Mouse (Mus musculus) midbrain, embryonic 13.5 days (tissue): Measurements from ENCODE around the gene Rpl28. TPM values are rescaled to one million over a fixed set of nuclear protein-coding genes. Genes with fewer than 3 reads are reported as not detected.
A peak's percentile ranks its signal among the peaks of the same experiment; 100 is the strongest.

ENCODE experiments used
- ATAC-seq: fragments of 200-750 bp; cut with Nextera tagmentation; 2 replicates; pipeline ENCODE4 v1.8.0; 2017; ENCODE audit warnings: mild to moderate bottlenecking, moderate TSS enrichment, moderate library complexity
- H3K27ac ChIP-seq: fragments of 300-500 bp; sonication (generic); 2 replicates; pipeline ENCODE4 v1.5.1; 2015; ENCODE audit warnings: inconsistent platforms, mild to moderate bottlenecking, moderate library complexity
- H3K27me3 ChIP-seq: fragments of 300-500 bp; sonication (generic); 2 replicates; pipeline ENCODE4 v1.6.1; 2015; ENCODE audit warnings: mild to moderate bottlenecking, inconsistent platforms
- H3K36me3 ChIP-seq: fragments of 300-500 bp; sonication (generic); 2 replicates; pipeline ENCODE4 v1.6.1; 2015; ENCODE audit warnings: mild to moderate bottlenecking, inconsistent platforms
- H3K4me1 ChIP-seq: fragments of 300-500 bp; sonication (generic); replicated peaks from 2 replicates; pipeline ENCODE4 v1.6.1; 2015; ENCODE audit warnings: inconsistent platforms
- H3K4me2 ChIP-seq: fragments of 300-500 bp; sonication (generic); replicated peaks from 2 replicates; pipeline ENCODE4 v1.6.1; 2015; ENCODE audit warnings: moderate library complexity, mild to moderate bottlenecking, inconsistent platforms
- H3K4me3 ChIP-seq: fragments of 300-500 bp; sonication (generic); replicated peaks from 2 replicates; pipeline ENCODE4 v1.5.1; 2015; ENCODE audit warnings: mild to moderate bottlenecking, inconsistent platforms
- H3K9ac ChIP-seq: fragments of 300-500 bp; sonication (generic); replicated peaks from 2 replicates; pipeline ENCODE4 v1.6.1; 2015; ENCODE audit warnings: mild to moderate bottlenecking, inconsistent platforms
- H3K9me3 ChIP-seq: fragments of 300-500 bp; sonication (generic); 2 replicates; pipeline ENCODE4 v1.6.1; 2016; ENCODE audit warnings: mild to moderate bottlenecking, inconsistent platforms
- whole genome bisulfite sequencing: fragments of 180-500 bp; shearing (Covaris S2); methylation state at CpG from one replicate; pipeline ENCODE4 v1.1.7; 2015; 5-methylcytosine and 5-hydroxymethylcytosine counted together
- polyA plus RNA-seq: library from polyadenylated mRNA; unstranded; fragments of >200 nt; fragmentation: Nextera tagmentation; extraction: Ambion mirVana; gene quantifications from 2 replicates; pipeline ENCODE4 v1.2.1, GENCODE M21; 2015

Rpl28 gene
- polyA plus RNA-seq, 1 experiment from 2014 or later: 265 TPM

DNA sequence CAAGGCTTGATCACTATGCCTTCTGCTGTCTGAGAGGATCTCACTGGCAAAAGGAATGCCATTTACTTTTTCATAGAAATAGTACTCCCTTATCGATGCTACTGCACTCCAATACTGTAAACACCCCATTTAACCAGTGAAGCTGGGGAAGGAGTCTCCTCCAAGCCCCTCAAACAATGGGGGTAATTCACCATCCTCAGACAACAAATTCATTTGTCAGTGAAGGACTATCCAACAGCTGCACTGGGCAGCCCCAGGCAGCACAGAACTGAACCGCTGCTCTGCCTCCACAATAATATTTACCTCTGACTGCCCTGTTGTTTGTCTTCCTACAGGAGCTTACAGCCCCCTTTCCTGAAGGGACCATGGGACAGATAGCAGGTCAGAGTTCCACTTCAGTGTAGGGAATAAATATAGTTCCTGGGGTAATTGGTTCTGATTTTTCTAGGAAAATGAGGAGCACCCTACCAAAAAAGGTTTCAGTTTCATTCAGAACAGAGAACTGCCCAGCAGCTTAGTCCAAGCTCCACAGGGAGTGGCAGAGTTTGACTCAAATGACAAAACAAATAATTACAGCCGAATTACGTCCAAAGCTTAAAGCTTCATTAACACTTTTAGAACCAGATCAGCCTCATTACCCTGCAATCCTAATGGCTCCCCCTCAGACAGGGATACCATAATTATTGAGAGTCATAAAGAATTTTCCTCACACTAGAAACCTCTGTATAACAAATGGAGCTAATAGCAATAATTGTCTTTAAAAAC lies 27.5 kb upstream of the Rpl28 start:
- Histone ChIP-seq H3K36me3 (no peaks in the 10 kb centered on the region), H3K4me1 (no peaks in the 10 kb centered on the region), H3K27ac (no peak overlapping the region), H3K27me3 (no peaks in the 10 kb centered on the region), H3K9ac (no peak overlapping the region), H3K4me2 (no peak overlapping the region), H3K4me3 (no peak overlapping the region), H3K9me3 (no peaks in the 10 kb centered on the region)
- 18% methylated on average over 4 of the region's 4 CpGs for WGBS
- no peak for ATAC-seq

DNA sequence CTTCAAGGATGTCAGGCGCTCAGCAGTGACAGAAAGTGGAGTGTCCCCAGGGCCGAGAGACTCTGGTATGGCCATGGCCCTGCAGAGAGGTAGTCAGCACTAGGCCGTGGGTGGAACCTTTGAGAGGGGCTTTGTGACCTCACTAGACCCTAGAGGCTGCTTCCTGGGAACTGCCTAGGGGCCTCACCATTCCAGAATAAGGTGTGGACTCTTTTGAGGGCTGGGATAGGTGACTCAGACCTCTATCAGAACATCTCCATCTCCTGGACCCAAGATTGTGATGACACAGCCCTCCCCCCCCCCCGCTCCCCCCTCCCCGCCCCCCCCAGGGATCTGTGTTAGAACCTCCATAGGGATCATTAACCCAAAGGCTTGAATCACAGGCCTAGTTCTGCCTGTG lies 21.5 kb upstream of the Rpl28 start, which contains the start of gene Fam71e2:
TSS of gene Fam71e2 (minus strand) at position 101 of the 400 bp plus-strand sequence.
- WGBS: 73% methylated on average over 5 of the region's 5 CpGs
- no peak within 1 kb of the TSS for H3K4me2 ChIP-seq
- no peak for ATAC-seq
- peaks cover 16% of the 10 kb centered on the region for H3K27me3 ChIP-seq
- H3K36me3 ChIP-seq: no peaks in the 10 kb centered on the region
- no peaks in the 10 kb centered on the region for H3K4me1 ChIP-seq
- no peak within 1 kb of the TSS for H3K4me3 ChIP-seq
- H3K27ac ChIP-seq: no peak within 1 kb of the TSS
- no peaks in the 10 kb centered on the region for H3K9me3 ChIP-seq
- H3K9ac ChIP-seq: no peak within 1 kb of the TSS

DNA sequence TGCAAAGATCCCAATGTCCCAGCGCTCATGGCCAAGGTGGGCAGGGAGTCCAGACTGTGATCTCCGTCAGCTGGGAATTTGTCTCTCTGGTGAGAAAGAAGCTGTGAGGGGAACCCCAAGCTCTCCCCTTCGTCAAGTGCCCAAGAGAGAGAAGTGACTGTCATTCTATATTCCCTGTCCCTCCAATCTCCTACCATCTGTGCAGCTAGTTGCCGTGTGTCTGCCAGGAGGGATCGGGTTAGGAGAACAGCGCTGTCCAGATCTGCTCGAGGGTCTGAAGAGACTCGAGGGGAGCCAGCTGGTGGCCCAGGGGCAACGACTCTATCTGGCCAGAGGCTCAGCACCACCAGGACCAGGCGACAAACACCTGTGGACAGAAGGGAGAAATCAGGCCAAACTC lies 16.5 kb upstream of the Rpl28 start:
- Histone ChIP-seq H3K27me3 (peaks cover 63% of the 10 kb centered on the region), H3K9ac (no peak overlapping the region), H3K27ac (no peak overlapping the region), H3K4me2 (no peak overlapping the region), H3K4me1 (peaks cover 9% of the 10 kb centered on the region), H3K9me3 (no peaks in the 10 kb centered on the region), H3K4me3 (no peak overlapping the region), H3K36me3 (no peaks in the 10 kb centered on the region)
- ATAC-seq: no peak
- WGBS: 53% methylated on average over 10 of the region's 10 CpGs

DNA sequence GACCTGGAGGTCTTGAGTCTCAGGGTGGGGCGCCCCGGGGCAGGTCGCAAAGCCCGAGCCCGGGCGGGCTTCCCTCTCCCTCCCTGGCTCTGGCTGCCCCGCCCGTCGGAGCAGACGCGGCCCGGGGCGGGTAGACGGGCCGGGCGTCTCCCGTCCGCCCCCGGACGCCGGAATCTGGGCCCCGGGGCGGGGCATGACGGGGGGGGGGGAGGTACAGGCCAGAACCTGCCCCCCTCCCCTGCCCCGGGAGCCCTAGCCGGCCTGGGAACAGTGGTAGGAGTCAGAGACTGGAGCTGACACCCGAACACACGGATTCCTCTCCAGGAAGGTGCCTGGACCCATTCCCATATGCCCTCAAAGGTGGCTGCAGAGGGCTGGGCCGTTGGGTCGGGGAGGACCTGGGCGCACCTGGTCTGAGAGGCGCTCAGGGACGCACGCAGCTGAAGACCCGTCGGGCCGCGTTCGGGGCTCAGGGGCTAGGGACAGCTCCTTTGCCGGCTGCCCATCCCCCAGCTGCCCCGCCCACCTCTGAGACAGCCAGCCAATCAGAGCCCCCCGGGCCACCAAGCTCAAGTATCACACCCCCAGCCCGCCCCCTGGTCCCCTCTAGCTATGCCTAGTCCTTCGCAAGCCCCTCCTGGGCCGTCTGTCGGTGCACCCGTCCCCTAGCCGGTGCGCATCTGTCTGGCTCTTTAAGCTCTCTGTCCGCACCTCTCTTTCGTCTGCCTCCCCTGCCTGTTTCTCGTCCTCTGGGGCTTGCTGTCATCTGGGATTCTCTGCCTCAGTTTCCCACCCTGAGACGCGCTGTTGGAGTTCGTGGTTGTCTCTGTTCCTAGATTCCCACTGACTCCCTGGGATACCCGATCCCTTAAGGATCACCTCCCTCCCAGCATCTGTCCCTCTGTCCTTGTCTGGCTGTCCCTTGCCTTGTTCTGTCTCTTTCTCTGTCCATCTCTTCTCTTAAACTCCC lies 15.5 kb upstream of the Rpl28 start:
- peak overlapping the region; percentile 53 for H3K4me2 ChIP-seq
- no peaks in the 10 kb centered on the region for H3K36me3 ChIP-seq
- peaks cover 9% of the 10 kb centered on the region for H3K4me1 ChIP-seq
- peak overlapping the region; percentile 48 for H3K9ac ChIP-seq
- under 1% methylated on average over 32 of the region's 56 CpGs for WGBS
- peak; percentile 81 for ATAC-seq
- H3K9me3 ChIP-seq: no peaks in the 10 kb centered on the region
- H3K4me3 ChIP-seq: peak overlapping the region; percentile 34
- H3K27me3 ChIP-seq: peaks cover 63% of the 10 kb centered on the region
- no peak overlapping the region for H3K27ac ChIP-seq

DNA sequence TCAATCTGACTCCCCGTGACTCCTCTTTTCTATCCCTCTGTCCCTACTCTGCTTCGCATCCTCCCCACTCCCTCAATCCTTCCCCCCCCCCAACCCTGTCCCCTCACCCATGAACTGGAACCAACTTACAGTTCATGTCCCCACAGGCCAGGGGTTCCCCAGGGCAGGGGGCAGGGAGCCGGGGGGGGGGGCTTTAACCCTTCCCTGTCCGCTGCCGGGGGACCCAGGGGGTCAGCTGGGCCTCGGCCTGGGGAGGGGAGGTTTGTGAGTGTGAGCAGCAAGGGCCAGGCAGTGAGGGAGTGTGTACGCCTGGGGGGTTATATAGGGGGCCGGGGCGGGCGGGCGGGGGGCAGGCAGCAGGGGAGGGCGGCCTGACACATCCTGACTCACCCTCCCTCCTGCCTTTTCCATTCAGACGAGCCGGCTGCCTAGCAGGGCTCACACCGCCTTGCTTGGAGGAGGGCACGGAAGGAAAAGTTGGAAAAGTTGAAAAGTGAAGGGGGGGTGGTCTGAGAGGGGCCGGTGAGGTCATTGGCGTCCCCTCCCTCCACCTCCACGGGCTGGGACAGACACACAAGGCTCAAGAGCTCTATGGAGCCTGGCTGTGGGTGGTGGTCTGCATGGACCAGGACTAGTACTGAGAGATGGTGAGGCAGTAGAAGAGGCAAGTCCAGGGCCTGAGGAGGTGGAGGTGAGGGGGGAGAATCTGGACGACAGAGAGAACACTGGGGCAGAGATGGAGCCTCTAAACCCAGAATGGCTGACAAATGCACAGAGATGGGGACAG lies 14.6 kb upstream of the Rpl28 start:
- no peak overlapping the region for H3K4me2 ChIP-seq
- no peaks in the 10 kb centered on the region for H3K9me3 ChIP-seq
- H3K27ac ChIP-seq: no peak overlapping the region
- H3K4me3 ChIP-seq: no peak overlapping the region
- WGBS: 6% methylated on average over 15 of the region's 20 CpGs
- no peaks in the 10 kb centered on the region for H3K36me3 ChIP-seq
- peaks cover 63% of the 10 kb centered on the region for H3K27me3 ChIP-seq
- ATAC-seq: no peak
- peaks cover 9% of the 10 kb centered on the region for H3K4me1 ChIP-seq
- H3K9ac ChIP-seq: no peak overlapping the region

DNA sequence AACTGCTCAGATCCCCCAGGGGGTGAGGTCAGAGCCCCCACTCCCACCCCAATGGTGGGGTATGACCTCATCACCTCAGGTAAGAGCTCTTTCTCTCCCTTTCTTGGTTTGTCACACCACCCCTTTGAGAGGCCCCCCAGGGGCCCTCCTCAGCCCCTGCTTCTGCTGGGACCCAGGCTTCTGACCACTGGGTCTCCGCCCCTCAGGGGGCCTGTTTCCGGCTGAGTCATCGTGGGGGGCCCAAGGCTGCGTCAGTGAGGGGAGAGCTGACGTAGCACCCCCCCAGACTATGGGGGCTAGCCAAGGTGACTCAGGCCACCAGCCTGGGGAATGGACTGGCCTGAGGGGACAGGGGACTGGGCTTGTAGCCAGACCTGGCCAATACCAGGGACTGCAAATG lies 12.8 kb upstream of the Rpl28 start:
- H3K4me1 ChIP-seq: peaks cover 9% of the 10 kb centered on the region
- no peak overlapping the region for H3K4me3 ChIP-seq
- H3K9ac ChIP-seq: no peak overlapping the region
- no peaks in the 10 kb centered on the region for H3K9me3 ChIP-seq
- no peaks in the 10 kb centered on the region for H3K36me3 ChIP-seq
- H3K27me3 ChIP-seq: peaks cover 60% of the 10 kb centered on the region
- H3K27ac ChIP-seq: no peak overlapping the region
- ATAC-seq: no peak
- WGBS: 43% methylated on average over 5 of the region's 5 CpGs
- no peak overlapping the region for H3K4me2 ChIP-seq

DNA sequence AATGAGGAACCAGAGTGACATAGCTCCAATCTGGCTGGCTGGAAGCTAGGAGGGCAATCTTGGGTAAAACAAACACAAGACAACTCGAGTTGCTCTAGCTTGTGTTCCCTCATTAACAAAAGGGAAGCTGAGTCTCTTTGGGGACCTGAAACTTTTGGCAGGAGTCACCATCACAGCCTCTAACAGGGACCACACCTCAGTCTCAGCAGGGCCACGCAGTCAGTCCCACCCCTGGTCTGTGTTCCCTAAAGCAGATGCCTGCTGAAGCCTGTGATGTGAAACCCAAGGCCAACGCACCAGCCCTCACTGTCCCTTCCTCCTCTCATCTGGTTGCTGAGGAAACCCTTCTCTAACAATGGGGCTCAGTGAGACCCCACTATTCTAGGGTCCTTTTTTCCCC lies 10.5 kb upstream of the Rpl28 start:
- Histone ChIP-seq H3K4me3 (no peak overlapping the region), H3K27ac (no peak overlapping the region), H3K4me1 (peaks cover 4% of the 10 kb centered on the region), H3K9ac (no peak overlapping the region), H3K9me3 (no peaks in the 10 kb centered on the region), H3K27me3 (peaks cover 40% of the 10 kb centered on the region), H3K36me3 (no peaks in the 10 kb centered on the region), H3K4me2 (no peak overlapping the region)
- no peak for ATAC-seq
- 49% methylated on average over 3 of the region's 3 CpGs for WGBS

DNA sequence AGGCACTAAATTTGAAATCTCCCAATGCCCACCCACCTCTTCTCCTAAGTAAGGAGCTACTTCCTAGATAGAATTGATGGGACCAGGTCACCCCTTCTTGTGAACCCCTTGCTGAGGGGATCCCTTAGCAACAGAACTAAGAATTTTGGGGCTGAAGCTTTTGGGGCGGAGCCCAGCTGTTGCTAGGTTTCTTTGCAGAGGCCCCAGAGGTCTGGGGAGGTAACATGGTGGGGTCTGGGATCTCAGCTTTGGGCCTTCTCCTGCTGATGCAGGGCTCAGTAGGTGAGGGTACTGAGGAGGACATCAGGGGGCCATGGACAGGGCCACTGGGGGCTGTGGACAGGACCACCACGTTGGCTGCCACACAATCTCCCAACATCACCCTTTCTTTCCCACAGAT lies 9.9 kb upstream of the Rpl28 start, which contains the start of the genes Il11 and Tmem190:
TSS of gene Il11 (minus strand) at position 101 of the 400 bp plus-strand sequence.
TSS of gene Tmem190 (plus strand) at position 179 of the 400 bp plus-strand sequence.
- Histone ChIP-seq H3K27me3 (peaks cover 40% of the 10 kb centered on the region), H3K4me1 (peaks cover 2% of the 10 kb centered on the region), H3K36me3 (no peaks in the 10 kb centered on the region), H3K4me2 (no peak within 1 kb of the TSS), H3K9ac (no peak within 1 kb of the TSS), H3K27ac (no peak within 1 kb of the TSS), H3K9me3 (no peaks in the 10 kb centered on the region), H3K4me3 (no peak within 1 kb of the TSS)
- ATAC-seq: no peak
- WGBS: 70% methylated on average over 2 of the region's 2 CpGs

DNA sequence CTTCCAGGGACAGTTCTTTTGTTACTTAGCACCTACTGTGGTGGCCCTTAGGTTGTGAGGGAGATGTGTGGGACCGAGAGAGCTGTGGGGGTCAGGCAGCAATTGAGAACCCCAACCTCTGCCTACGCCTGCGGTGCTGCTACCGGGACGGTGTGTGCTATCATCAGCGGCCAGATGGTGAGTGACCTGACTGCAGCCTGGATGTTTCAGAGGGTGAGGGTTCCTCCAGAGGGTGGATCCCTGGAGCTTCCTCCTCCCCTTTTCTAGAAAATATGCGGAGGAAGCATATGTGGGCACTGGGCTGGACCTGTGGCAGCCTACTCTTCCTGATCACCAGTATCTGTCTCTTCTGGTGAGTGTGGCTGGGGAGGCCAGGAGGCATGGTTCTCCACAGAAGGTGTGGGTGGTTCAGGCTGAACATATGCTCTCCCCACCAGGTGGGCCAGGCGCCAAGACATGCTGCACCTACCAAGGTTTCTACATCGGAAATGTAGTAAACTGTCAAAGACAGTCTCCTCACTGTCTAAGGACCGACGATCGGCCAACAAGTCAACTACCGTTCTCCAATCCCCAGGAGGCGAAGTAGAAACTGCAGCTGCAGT lies 8.9 kb upstream of the Rpl28 start:
- Histone ChIP-seq H3K4me1 (peaks cover 6% of the 10 kb centered on the region), H3K9ac (no peak overlapping the region), H3K27ac (no peak overlapping the region), H3K27me3 (peaks cover 35% of the 10 kb centered on the region), H3K4me2 (no peak overlapping the region), H3K4me3 (no peak overlapping the region), H3K9me3 (no peaks in the 10 kb centered on the region), H3K36me3 (no peaks in the 10 kb centered on the region)
- 87% methylated on average over 14 of the region's 14 CpGs for WGBS
- ATAC-seq: no peak

DNA sequence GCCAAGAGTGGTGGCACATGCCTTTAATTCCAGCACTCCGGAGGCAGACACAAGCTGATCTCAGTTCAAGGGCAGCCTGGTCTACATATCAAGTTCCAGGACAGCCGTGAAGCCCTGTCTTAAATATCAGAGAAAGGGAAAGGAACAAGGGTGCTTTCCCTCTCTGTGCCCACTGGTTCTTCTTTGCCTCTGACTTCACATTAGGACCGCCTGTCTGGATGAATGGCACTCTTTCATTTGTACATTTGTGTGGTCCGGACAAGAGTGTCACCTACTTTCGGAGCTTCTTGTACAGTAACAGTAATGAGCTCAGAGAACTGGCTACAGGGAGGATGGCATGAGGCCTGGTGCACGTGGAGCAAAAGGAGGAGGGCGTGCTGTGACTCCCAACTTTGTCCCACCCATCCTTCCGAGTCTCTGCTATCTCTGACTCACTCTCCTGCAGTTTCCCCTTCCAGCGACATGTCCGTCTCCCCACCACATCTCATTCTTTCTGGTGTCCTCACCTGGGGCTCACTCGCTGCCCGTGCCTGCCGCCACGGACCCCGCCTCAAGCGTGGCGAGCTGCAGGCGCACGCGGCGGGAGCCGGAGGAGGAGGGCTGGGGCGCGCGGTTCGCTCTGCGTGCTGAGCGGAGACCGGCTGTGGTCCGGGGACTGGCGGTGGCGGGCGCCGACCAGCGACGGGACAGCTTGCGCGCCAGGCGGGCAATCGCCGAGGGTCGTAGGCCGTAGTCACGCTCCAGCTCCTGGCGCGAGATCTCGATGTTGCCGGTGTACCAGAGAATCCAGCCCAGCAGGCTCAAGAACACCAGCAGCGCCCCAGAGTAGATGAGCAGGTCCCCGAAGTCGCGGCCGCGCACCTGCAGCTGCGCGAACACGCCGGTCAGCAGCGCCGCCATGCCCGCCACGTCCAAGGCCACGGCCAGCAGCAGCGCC lies 3.9 kb upstream of the Rpl28 start:
- WGBS: 2% methylated on average over 64 of the region's 64 CpGs
- peak overlapping the region; percentile 81 for H3K9ac ChIP-seq

More for the DNA sequence above, 3.9 kb upstream of the Rpl28 start:
- H3K27ac ChIP-seq: peak overlapping the region; percentile 58
- peak overlapping the region; percentile 90 for H3K4me2 ChIP-seq
- peak overlapping the region; percentile 55 for H3K4me3 ChIP-seq
- H3K9me3 ChIP-seq: no peaks in the 10 kb centered on the region
- ATAC-seq: peak; percentile 51
- peaks cover 19% of the 10 kb centered on the region for H3K4me1 ChIP-seq
- peaks cover 23% of the 10 kb centered on the region; the same call in 1 of the 2 replicates for H3K27me3 ChIP-seq
- 0 out of 2 replicates have a peak, but pooled peaks cover 1% of the 10 kb centered on the region for H3K36me3 ChIP-seq
